Mouse (Mus musculus): Measurements from ENCODE around the gene Gm6482. TPM values are rescaled to one million over a fixed set of nuclear protein-coding genes. Genes with fewer than 3 reads are reported as not detected.
"Not testable (repeated sequence)": the region's sequence is repeated elsewhere in the genome, so short reads cannot be mapped to it uniquely, and the experiment has no call there.

Gene Gm6482
- not detected in 2 replicates for polyA plus RNA-seq (2015; fragmentation: Nextera tagmentation; extraction: Ambion mirVana)

DNA sequence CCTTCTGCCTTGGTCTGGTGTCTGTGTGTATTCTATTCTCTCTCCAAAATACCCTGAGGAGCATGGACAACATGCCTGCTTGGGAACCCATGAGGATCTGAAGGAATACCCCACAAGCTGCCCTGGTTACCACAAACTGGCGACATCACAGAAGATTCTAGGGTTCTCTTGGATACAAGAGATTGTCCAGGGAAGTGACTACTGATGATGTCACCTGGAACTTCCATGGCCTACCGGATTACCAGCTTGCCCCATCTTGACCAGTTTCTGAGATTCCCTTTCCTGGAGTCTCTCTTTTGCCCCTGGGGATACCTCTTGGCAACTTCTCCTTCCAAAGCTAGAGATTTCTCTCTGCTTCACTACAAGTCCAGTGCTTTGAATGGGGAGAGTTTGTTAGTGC, at the start of gene Gm6482:
Gene Gm6482 (minus strand): TSS at position 101 of the 400 bp plus-strand sequence.
- not testable (repeated sequence) for H3K4me1 ChIP-seq (replicated peaks); H3K36me3 ChIP-seq; H3K9me3 ChIP-seq (replicated peaks); H3K4me2 ChIP-seq; H3K9ac ChIP-seq; ATAC-seq (replicated peaks; ENCODE audit: insufficient number of reproducible peaks, insufficient read depth, low FRiP score, low read depth); H3K27ac ChIP-seq; H3K4me3 ChIP-seq; H3K27me3 ChIP-seq
- WGBS: 63% methylated on average over 1 of the region's 2 CpGs

DNA sequence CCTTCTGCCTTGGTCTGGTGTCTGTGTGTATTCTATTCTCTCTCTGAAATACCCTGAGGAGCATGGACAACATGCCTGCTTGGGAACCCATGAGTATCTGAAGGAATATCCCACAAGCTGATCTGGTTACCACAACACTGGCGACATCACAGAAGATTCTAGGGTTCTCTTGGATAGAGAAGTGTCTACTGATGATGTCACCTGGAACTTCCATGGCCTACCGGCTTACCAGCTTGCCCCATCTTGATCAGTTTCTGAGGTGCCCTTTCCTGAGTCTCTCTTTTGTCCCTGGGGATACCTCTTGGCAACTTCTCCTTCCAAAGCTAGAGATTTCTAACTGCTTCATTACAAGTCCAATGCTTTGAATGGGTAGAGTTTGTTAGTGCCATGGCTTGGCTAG, 45.3 kb upstream of the Gm6482 start, which contains the start of gene Gm7954:
Gene Gm7954 (minus strand): TSS at position 101 of the 400 bp plus-strand sequence.
- H3K4me2 ChIP-seq; H3K27ac ChIP-seq; H3K9ac ChIP-seq; H3K4me3 ChIP-seq; H3K27me3 ChIP-seq; ATAC-seq (replicated peaks; ENCODE audit: insufficient number of reproducible peaks, insufficient read depth, low FRiP score, low read depth); H3K36me3 ChIP-seq; H3K9me3 ChIP-seq (replicated peaks); H3K4me1 ChIP-seq (replicated peaks): not testable (repeated sequence)
- no CpG with 5 or more reads among the region's 2 CpGs for WGBS

DNA sequence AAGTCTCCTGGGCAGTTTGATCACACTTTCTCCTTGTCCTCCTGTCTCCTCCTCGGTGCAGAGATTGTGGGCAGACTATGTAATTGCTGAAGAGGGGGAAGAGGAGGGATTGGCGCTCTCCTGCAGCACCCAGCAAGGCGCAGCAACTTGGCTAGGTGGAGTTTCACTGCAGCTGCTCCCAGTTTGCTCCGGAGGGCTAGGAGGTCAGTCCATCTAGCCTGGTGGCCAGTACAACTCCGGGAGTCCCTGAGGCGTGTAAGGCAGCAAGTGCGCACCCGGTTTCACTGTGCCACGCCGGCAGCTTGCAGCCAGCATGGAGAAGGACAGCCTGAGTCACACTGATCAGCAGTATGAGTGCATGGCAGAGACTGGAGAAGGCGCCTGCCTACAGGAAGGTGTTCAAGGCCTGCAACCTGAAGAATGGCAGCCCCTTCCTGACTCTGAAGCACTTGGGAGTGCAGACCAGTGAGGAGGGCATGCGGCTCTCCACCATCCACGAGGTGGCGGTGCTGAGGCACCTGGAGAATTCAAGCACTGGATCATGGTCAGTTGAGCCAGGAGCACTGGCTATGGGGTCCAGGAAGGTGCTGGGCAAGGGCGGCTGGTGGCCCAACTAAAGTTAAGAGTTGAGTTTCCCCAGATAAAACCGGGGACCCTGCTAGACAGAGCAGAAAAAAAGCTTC, 17.5 kb upstream of the Gm6482 start:
- not testable (repeated sequence) for H3K4me1 ChIP-seq (replicated peaks)

DNA sequence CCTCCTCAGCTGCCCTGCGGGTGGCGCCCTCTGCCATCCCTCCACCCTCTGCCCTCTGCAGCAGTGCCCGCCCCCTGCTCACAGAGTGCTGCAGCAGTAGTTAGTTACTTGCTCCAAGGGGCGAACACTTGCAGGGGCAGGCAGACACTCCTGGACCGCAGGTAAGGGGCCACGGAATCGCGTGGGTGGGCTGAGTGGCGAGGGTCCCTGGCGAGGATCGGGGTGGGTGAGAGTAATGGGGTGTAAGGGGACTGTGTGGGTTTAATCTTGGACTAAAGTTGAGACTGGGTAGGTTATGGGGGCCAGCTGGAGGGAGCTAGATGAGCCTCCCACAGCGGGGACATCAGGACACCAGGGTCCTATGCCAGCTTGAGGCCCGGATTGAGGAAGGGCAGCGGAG, 16.6 kb upstream of the Gm6482 start:
- not testable (repeated sequence) for H3K9ac ChIP-seq; H3K36me3 ChIP-seq; H3K27me3 ChIP-seq; ATAC-seq (replicated peaks; ENCODE audit: insufficient number of reproducible peaks, insufficient read depth, low FRiP score, low read depth); H3K27ac ChIP-seq; H3K9me3 ChIP-seq (replicated peaks); H3K4me1 ChIP-seq (replicated peaks)
- Histone ChIP-seq H3K4me2 (peak overlapping the region; percentile 53), H3K4me3 (peak overlapping the region; percentile 26)
- WGBS: 8% methylated on average over 14 of the region's 14 CpGs

More for the DNA sequence above, 17.5 kb upstream of the Gm6482 start:
- H3K27ac ChIP-seq; ATAC-seq (replicated peaks; ENCODE audit: insufficient number of reproducible peaks, insufficient read depth, low FRiP score, low read depth); H3K9me3 ChIP-seq (replicated peaks); H3K36me3 ChIP-seq; H3K27me3 ChIP-seq; H3K9ac ChIP-seq: not testable (repeated sequence)
- 8% methylated on average over 13 of the region's 16 CpGs for WGBS
- H3K4me3 ChIP-seq: peak overlapping the region; percentile 26
- H3K4me2 ChIP-seq: peak overlapping the region; percentile 53

DNA sequence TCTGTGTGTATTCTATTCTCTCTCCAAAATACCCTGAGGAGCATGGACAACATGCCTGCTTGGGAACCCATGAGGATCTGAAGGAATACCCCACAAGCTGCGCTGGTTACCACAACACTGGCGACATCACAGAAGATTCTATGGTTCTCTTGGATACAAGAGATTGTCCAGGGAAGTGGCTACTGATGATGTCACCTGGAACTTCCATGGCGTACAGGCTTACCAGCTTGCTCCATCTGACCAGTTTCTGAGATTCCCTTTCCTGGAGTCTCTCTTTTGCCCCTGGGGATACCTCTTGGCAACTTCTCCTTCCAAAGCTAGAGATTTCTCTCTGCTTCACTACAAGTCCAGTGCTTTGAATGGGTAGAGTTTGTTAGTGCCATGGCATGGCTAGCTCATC, 21.8 kb downstream of the Gm6482 start, which contains the start of gene Gm7945:
Gene Gm7945 (minus strand): TSS at position 101 of the 400 bp plus-strand sequence.
- not testable (repeated sequence) for H3K9me3 ChIP-seq (replicated peaks); H3K4me1 ChIP-seq (replicated peaks); H3K36me3 ChIP-seq; H3K4me2 ChIP-seq; ATAC-seq (replicated peaks; ENCODE audit: insufficient number of reproducible peaks, insufficient read depth, low FRiP score, low read depth); H3K27me3 ChIP-seq; H3K27ac ChIP-seq; H3K4me3 ChIP-seq; H3K9ac ChIP-seq
- WGBS: no CpG with 5 or more reads among the region's 3 CpGs

Other genes starting within 250 kb of the Gm6482 start
- 0.10 TPM in 1 of 2 replicates, not detected in the other for gene Sftpd, start 223.1 kb downstream of the Gm6482 start, polyA plus RNA-seq (2015; fragmentation: Nextera tagmentation; extraction: Ambion mirVana)
- gene Gm2832, start 129.5 kb downstream of the Gm6482 start, polyA plus RNA-seq (2015; fragmentation: Nextera tagmentation; extraction: Ambion mirVana): not detected in 2 replicates
- not detected in 2 replicates for gene Gm5798, start 59.7 kb downstream of the Gm6482 start, polyA plus RNA-seq (2015; fragmentation: Nextera tagmentation; extraction: Ambion mirVana)
- gene Gm7945, start 21.9 kb downstream of the Gm6482 start, polyA plus RNA-seq (2015; fragmentation: Nextera tagmentation; extraction: Ambion mirVana): not detected in 2 replicates
- not detected in 2 replicates for gene Gm7954, start 45.2 kb upstream of the Gm6482 start, polyA plus RNA-seq (2015; fragmentation: Nextera tagmentation; extraction: Ambion mirVana)
- gene Gm3486, start 81.2 kb upstream of the Gm6482 start, polyA plus RNA-seq (2015; fragmentation: Nextera tagmentation; extraction: Ambion mirVana): not detected in 2 replicates
- gene Gm7970, start 147.3 kb upstream of the Gm6482 start, polyA plus RNA-seq (2015; fragmentation: Nextera tagmentation; extraction: Ambion mirVana): not detected in 2 replicates
- not detected in 2 replicates for gene 1700049E17Rik2, start 164.9 kb upstream of the Gm6482 start, polyA plus RNA-seq (2015; fragmentation: Nextera tagmentation; extraction: Ambion mirVana)
- gene Gm3072, start 216.3 kb upstream of the Gm6482 start, polyA plus RNA-seq (2015; fragmentation: Nextera tagmentation; extraction: Ambion mirVana): not detected in 2 replicates
- not detected in 2 replicates for gene Gm3676, start 238.2 kb upstream of the Gm6482 start, polyA plus RNA-seq (2015; fragmentation: Nextera tagmentation; extraction: Ambion mirVana)